Mouse (Mus musculus): ENCODE data around the gene Esrrb.

DNA sequence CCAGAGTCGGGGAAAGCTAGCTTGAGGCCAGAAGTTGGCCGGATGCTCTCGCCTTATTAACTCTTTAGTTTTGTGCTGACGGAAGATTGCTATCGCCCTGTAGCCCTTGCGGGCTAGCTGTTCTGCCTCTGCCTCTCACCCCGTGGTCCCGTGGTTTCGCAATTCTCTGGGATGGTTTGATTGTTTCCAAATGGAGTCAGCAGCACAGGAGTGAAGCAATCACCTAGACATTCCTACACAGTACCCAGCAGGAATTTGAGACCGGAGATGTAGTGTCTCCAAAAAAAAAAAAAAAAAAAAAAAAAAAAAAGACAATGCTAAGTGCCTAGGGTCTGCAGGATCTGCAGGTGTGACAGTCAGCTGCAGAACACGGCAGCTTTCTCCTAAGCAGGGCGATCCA lies 112.7 kb downstream of the Esrrb start:
- no peak for TF ChIP-seq CTCF (IDR thresholded peaks at IDR 0.05)
- no peak for TF ChIP-seq EP300 (IDR thresholded peaks at IDR 0.05; ENCODE audit: insufficient read depth, low read depth, low read length)
